ENCODE assay signal across 8 mouse cellular contexts in genomic region chr16:32002509-32003477, GRCm38 (mm10). TPM values are rescaled to one million over a fixed set of nuclear protein-coding genes. Genes with fewer than 3 reads are reported as not detected.
A peak's percentile ranks its signal among the peaks of the same experiment; 100 is the strongest.
DNase-seq lines count a peak whose midpoint lies in the region; ATAC-seq and TF ChIP-seq lines count a peak whose summit lies in the region.

Senp5 (minus strand) TSS chr16:32003287.

- H3K4me3 ChIP-seq in embryonic facial prominence, embryonic 13.5 days: peak within 1 kb of the TSS; percentile 100
- peak within 1 kb of the TSS; percentile 93 for H3K4me3 ChIP-seq in kidney, adult 2 months (ENCODE audit: insufficient read depth, low read depth, low read length)
- H3K4me3 ChIP-seq in limb, embryonic 12.5 days (replicated peaks): peak within 1 kb of the TSS; percentile 92
- peak within 1 kb of the TSS; percentile 100 for H3K4me3 ChIP-seq in midbrain, embryonic 15.5 days
- peak within 1 kb of the TSS; percentile 82 for H3K4me3 ChIP-seq in spleen, adult 2 months (ENCODE audit: extremely low read depth, insufficient read depth, insufficient read length)

- no peaks in the 10 kb centered on the region for H3K27me3 ChIP-seq in embryonic facial prominence, embryonic 13.5 days
- no peaks in the 10 kb centered on the region for H3K27me3 ChIP-seq in kidney, adult 2 months (replicated peaks; ENCODE audit: control insufficient read depth, insufficient read depth, low read length)
- no peaks in the 10 kb centered on the region for H3K27me3 ChIP-seq in limb, embryonic 12.5 days
- no peaks in the 10 kb centered on the region for H3K27me3 ChIP-seq in midbrain, embryonic 15.5 days (replicated peaks)
- no peaks in the 10 kb centered on the region for H3K27me3 ChIP-seq in spleen, adult 2 months (ENCODE audit: control insufficient read depth, insufficient read depth, low read length)

- peak; percentile 88 for ATAC-seq in embryonic facial prominence, embryonic 13.5 days (ENCODE audit: insufficient number of reproducible peaks, insufficient read depth, low FRiP score, low TSS enrichment, low read depth)
- ATAC-seq in limb, embryonic 12.5 days (ENCODE audit: insufficient number of reproducible peaks, insufficient read depth, low FRiP score, low TSS enrichment, low read depth): peak; percentile 83
- ATAC-seq in midbrain, embryonic 15.5 days (replicated peaks): peak; percentile 97

- peak within 1 kb of the TSS; percentile 92 for H3K4me2 ChIP-seq in embryonic facial prominence, embryonic 13.5 days
- H3K4me2 ChIP-seq in limb, embryonic 12.5 days: peak within 1 kb of the TSS; percentile 68
- peak within 1 kb of the TSS; percentile 93 for H3K4me2 ChIP-seq in midbrain, embryonic 15.5 days

- peak within 1 kb of the TSS; percentile 66 for H3K27ac ChIP-seq in embryonic facial prominence, embryonic 13.5 days
- H3K27ac ChIP-seq in kidney, adult 2 months (ENCODE audit: insufficient read depth, low read depth, low read length): peak within 1 kb of the TSS; percentile 90
- H3K27ac ChIP-seq in limb, embryonic 12.5 days: peak within 1 kb of the TSS; percentile 62
- H3K27ac ChIP-seq in midbrain, embryonic 15.5 days: peak within 1 kb of the TSS; percentile 82
- peak within 1 kb of the TSS; percentile 55; the same call in 1 of the 2 replicates for H3K27ac ChIP-seq in spleen, adult 2 months (ENCODE audit: insufficient read depth, low read length)

- H3K9me3 ChIP-seq in embryonic facial prominence, embryonic 13.5 days: no peaks in the 10 kb centered on the region
- H3K9me3 ChIP-seq in limb, embryonic 12.5 days: no peaks in the 10 kb centered on the region
- no peaks in the 10 kb centered on the region for H3K9me3 ChIP-seq in midbrain, embryonic 15.5 days

- peaks cover 11% of the 10 kb centered on the region; the same call in 1 of the 2 replicates for H3K36me3 ChIP-seq in embryonic facial prominence, embryonic 13.5 days
- H3K36me3 ChIP-seq in kidney, adult 2 months (ENCODE audit: control insufficient read depth, insufficient read depth, low read length): no peaks in the 10 kb centered on the region
- peaks cover 10% of the 10 kb centered on the region for H3K36me3 ChIP-seq in limb, embryonic 12.5 days
- no peaks in the 10 kb centered on the region for H3K36me3 ChIP-seq in midbrain, embryonic 15.5 days (replicated peaks)
- no peaks in the 10 kb centered on the region; the same call in 1 of the 2 replicates for H3K36me3 ChIP-seq in spleen, adult 2 months (ENCODE audit: control insufficient read depth, insufficient read depth, low read length)

- peak; percentile 77 for TF ChIP-seq POLR2A in kidney, adult 2 months (IDR thresholded peaks at IDR 0.05; ENCODE audit: low read depth, low read length)
- TF ChIP-seq POLR2A in spleen, adult 2 months (IDR thresholded peaks at IDR 0.05; ENCODE audit: low read depth, low read length): peak; percentile 58

- TF ChIP-seq CTCF in kidney, adult 2 months (conservative IDR thresholded peaks at IDR 0.05; ENCODE audit: insufficient read depth, insufficient read length, low read depth, low read length): 0 out of 2 replicates have a peak, but pooled peaks have one; percentile 8
- TF ChIP-seq CTCF in spleen, adult 2 months (IDR thresholded peaks at IDR 0.05; ENCODE audit: extremely low read depth, insufficient read depth, insufficient read length, insufficient replicate concordance): no peak

- DNase-seq in 3134 (ENCODE audit: extremely low read depth, insufficient read length, low spot score): peak; percentile 94
- peak; percentile 95 to 96 for DNase-seq in adrenal gland, postnatal 36 days
- peak; percentile 96 for DNase-seq in heart, adult 18-20 months
- DNase-seq in kidney, adult 2 months: peak; percentile 97
- peak; percentile 81 to 91 for DNase-seq in spleen, adult 2 months (ENCODE audit: low read depth in 1 of 2, low spot score in 2 of 2)

- peak within 1 kb of the TSS; percentile 95 for H3K9ac ChIP-seq in embryonic facial prominence, embryonic 13.5 days
- peak within 1 kb of the TSS; percentile 89 for H3K9ac ChIP-seq in limb, embryonic 12.5 days (replicated peaks)
- H3K9ac ChIP-seq in midbrain, embryonic 15.5 days: peak within 1 kb of the TSS; percentile 98

- H3K4me1 ChIP-seq in embryonic facial prominence, embryonic 13.5 days: peaks cover 16% of the 10 kb centered on the region
- H3K4me1 ChIP-seq in kidney, adult 2 months (ENCODE audit: control insufficient read depth, insufficient read depth, low read length): peaks cover 12% of the 10 kb centered on the region; the same call in 1 of the 2 replicates
- H3K4me1 ChIP-seq in limb, embryonic 12.5 days (replicated peaks): peaks cover 13% of the 10 kb centered on the region
- H3K4me1 ChIP-seq in midbrain, embryonic 15.5 days: peaks cover 24% of the 10 kb centered on the region
- peaks cover 4% of the 10 kb centered on the region; the same call in 1 of the 2 replicates for H3K4me1 ChIP-seq in spleen, adult 2 months (ENCODE audit: control insufficient read depth, insufficient read depth, insufficient read length)

- WGBS in embryonic facial prominence, embryonic 13.5 days: under 1% methylated on average over 66 of the region's 66 CpGs
- WGBS in kidney, adult 2 months: under 1% methylated on average over 66 of the region's 66 CpGs
- WGBS in limb, embryonic 12.5 days: 1% methylated on average over 66 of the region's 66 CpGs
- WGBS in midbrain, embryonic 15.5 days: 1% methylated on average over 66 of the region's 66 CpGs
- WGBS in spleen, adult 2 months: under 1% methylated on average over 66 of the region's 66 CpGs

RNA-seq across cellular contexts. Expression of gene Senp5, which starts in this region (rescaled TPM):
- total RNA-seq in adrenal gland, postnatal 36 days (2021): 10 to 100 TPM; 21.6 to 25.6 TPM
- polyA plus RNA-seq in embryonic facial prominence, embryonic 13.5 days (2015; fragmentation: Nextera tagmentation; extraction: Ambion mirVana): 16.4 and 17.1 TPM in 2 replicates
- 10 to 100 TPM; 12.1 to 13.0 TPM for total RNA-seq in heart, adult 18-20 months (2021)
- 4.4 and 5.5 TPM in 2 replicates for polyA plus RNA-seq in kidney, adult 2 months (2012; rRNA removed)
- polyA plus RNA-seq in limb, embryonic 12.5 days (2016; fragmentation: Nextera tagmentation; extraction: Ambion mirVana): 24.8 and 24.9 TPM in 2 replicates
- 16.0 and 17.8 TPM in 2 replicates for polyA plus RNA-seq in midbrain, embryonic 15.5 days (2015; fragmentation: Nextera tagmentation; extraction: Ambion mirVana)
- 2.6 and 3.0 TPM in 2 replicates for polyA plus RNA-seq in spleen, adult 2 months (2012; rRNA removed)

Comparison
In these comparisons a context has a peak if more than half of its experiments do, and no peak if none do; other contexts are left out.
1. Peak in every context shown above with its lines: DNase-seq, ATAC-seq, H3K4me3 ChIP-seq and H3K27ac ChIP-seq.